Comparison of ENCODE assay signal across 8 mouse cellular contexts in the genomic region with DNA sequence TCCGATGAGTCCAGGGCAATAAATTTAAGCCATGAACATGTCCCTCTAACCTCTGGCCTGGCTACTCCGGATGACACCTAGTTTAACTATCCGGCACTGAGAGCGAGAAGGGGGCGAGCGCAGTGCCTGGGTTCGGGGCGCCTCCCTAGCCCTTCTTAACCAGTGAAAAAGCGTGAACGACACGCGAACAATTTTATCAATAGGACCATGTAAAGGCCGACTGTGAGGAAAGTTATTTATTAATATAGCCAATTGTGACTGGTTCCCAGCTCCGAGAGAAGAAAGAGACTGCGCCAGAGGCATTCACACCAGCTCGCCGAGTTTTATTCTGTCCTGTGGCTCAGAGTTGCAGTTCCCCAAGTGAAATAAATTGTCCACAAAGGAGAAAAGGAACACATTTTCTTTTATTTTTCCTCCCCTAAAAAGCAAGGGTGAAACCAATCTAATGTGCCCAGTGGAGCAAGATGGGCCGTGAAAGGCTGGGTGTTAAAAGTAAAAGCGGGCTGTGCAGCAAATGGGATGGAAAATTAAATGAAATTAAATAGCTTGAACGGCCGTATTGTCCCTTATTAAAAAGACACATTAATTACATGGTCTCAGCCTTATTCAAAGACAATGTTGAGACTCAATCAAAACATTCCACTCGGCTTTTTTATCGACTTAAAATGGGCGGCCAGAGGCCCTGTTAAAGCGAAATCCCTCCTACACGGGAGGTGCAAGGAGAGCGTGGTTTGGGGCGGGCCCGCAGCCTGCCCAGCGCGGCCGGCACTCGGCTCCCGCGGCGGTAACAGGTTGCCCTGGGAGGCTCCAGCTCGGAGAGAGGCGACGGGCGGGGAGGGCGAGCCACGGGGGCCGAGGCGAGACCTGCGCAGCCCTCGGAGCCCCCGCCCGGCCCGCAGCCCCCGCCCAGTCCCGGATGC. TPM values are rescaled to one million over a fixed set of nuclear protein-coding genes. Genes with fewer than 3 reads are reported as not detected.
A peak's percentile ranks its signal among the peaks of the same experiment; 100 is the strongest.
DNase-seq lines count a peak whose midpoint lies in the region; ATAC-seq lines count a peak whose summit lies in the region.

No protein-coding gene starts in this region.

- no peak overlapping the region for H3K9ac ChIP-seq in intestine, embryonic 14.5 days (ENCODE audit: low read length)

- DNase-seq in adrenal gland, postnatal 10 days, result peak; percentile 29
- DNase-seq in adrenal gland, adult 8-10 months, result no peak
- DNase-seq in ovary, postnatal 36 days (ENCODE audit: low spot score), result peak; percentile 23
- no peak for DNase-seq in ovary, postnatal 10 days (ENCODE audit: low spot score)
- peak; percentile 67 for DNase-seq in intestine, embryonic 14.5 days (ENCODE audit: low spot score)
- DNase-seq in neural tube, embryonic 10.5 days (ENCODE audit: extremely low spot score, low spot score), result peak; percentile 72
- DNase-seq in thymus, postnatal 25 days, result no peak
- DNase-seq in gastrocnemius, adult 8-10 months (ENCODE audit: low spot score in 2 of 2), result no peak

- peak overlapping the region; percentile 39 for H3K4me3 ChIP-seq in intestine, embryonic 14.5 days (ENCODE audit: low read depth, low read length)

- 0 out of 2 replicates have a peak, but pooled peaks cover 6% of the 10 kb centered on the region for H3K4me1 ChIP-seq in intestine, embryonic 14.5 days (replicated peaks; ENCODE audit: control insufficient read depth, insufficient read depth, low read length)

- H3K4me2 ChIP-seq in intestine, embryonic 14.5 days (ENCODE audit: low read length), result peak overlapping the region; percentile 74

- H3K27ac ChIP-seq in intestine, embryonic 14.5 days (ENCODE audit: low read depth), result no peak overlapping the region

- 1% methylated on average over 50 of the region's 51 CpGs for WGBS in intestine, embryonic 14.5 days

- peaks cover 100% of the 10 kb centered on the region for H3K27me3 ChIP-seq in intestine, embryonic 14.5 days (replicated peaks; ENCODE audit: control insufficient read depth, insufficient read depth, low read length)

- peak; percentile 70 for ATAC-seq in intestine, embryonic 14.5 days (replicated peaks; ENCODE audit: low FRiP score, low TSS enrichment, low read depth)

- no peaks in the 10 kb centered on the region for H3K9me3 ChIP-seq in intestine, embryonic 14.5 days (ENCODE audit: control insufficient read depth, low read length)

- H3K36me3 ChIP-seq in intestine, embryonic 14.5 days (ENCODE audit: control insufficient read depth, insufficient read depth, low read length), result no peaks in the 10 kb centered on the region

RNA-seq across cellular contexts. Expression of gene Prdm13, which starts 2.3 kb away (rescaled TPM):
- total RNA-seq in adrenal gland, postnatal 10 days (2021), result not detected
- not detected for total RNA-seq in adrenal gland, adult 8-10 months (2022)
- polyA plus RNA-seq in intestine, embryonic 14.5 days (2014; fragmentation: Nextera tagmentation; extraction: Ambion mirVana), result not detected in 2 replicates
- total RNA-seq in gastrocnemius, adult 8-10 months (2022), result not detected

RNA-seq across cellular contexts. Expression of gene Ccnc, which starts 39.5 kb away (rescaled TPM):
- 10 to 100 TPM; 20.3 to 21.7 TPM for total RNA-seq in adrenal gland, postnatal 10 days (2021)
- 10 to 100 TPM; 20.6 to 29.6 (median 27.5) TPM for total RNA-seq in adrenal gland, adult 8-10 months (2022)
- polyA plus RNA-seq in intestine, embryonic 14.5 days (2014; fragmentation: Nextera tagmentation; extraction: Ambion mirVana), result 36.9 and 40.6 TPM in 2 replicates
- 10 to 100 TPM in 1 of 4 experiments, 1 to 10 TPM in 3; 8.6 to 11.8 (median 9.6) TPM for total RNA-seq in gastrocnemius, adult 8-10 months (2022)

Comparison
In these comparisons a context has a peak if more than half of its experiments do, and no peak if none do; other contexts are left out.
1. DNase-seq: peak in adrenal gland, postnatal 10 days (single experiment), ovary, postnatal 36 days (single experiment), intestine, embryonic 14.5 days (single experiment) and neural tube, embryonic 10.5 days (single experiment); none in adrenal gland, adult 8-10 months (single experiment), ovary, postnatal 10 days (single experiment), thymus, postnatal 25 days (single experiment) and gastrocnemius, adult 8-10 months (0 of 2).